Mouse (Mus musculus): ENCODE measurements around the gene Gm10959. TPM values are rescaled to one million over a fixed set of nuclear protein-coding genes. Genes with fewer than 3 reads are reported as not detected.

The Gm10959 gene
- not detected in 2 replicates for polyA plus RNA-seq (2012; rRNA removed; ENCODE audit: low replicate concordance)

GRCm38 (mm10) chr3:122919260-122919659, at the start of gene Gm10959:
TSS of gene Gm10959 (minus strand) at chr3:122919360.

GRCm38 (mm10) chr3:122924009-122924914, 5.1 kb upstream of the Gm10959 start, which contains the start of gene 1810037I17Rik:
TSS of gene 1810037I17Rik (plus strand) at chr3:122924203.

GRCm38 (mm10) chr3:122894772-122895171, 24.4 kb downstream of the Gm10959 start, which contains the start of gene Fabp2:
TSS of gene Fabp2 (plus strand) at chr3:122895072.

Other genes starting within 250 kb of the Gm10959 start
- gene Pde5a, start 190.4 kb downstream of the Gm10959 start, polyA plus RNA-seq (2012; rRNA removed; ENCODE audit: low replicate concordance), result 4.8 and 6.6 TPM in 2 replicates
- gene Fabp2, start 24.3 kb downstream of the Gm10959 start, polyA plus RNA-seq (2012; rRNA removed; ENCODE audit: low replicate concordance), result 28.5 and 93.2 TPM in 2 replicates
- gene 1810037I17Rik, start 4.8 kb upstream of the Gm10959 start, polyA plus RNA-seq (2012; rRNA removed; ENCODE audit: low replicate concordance), result 36.8 and 41.3 TPM in 2 replicates
- 0.66 and 1.3 TPM in 2 replicates for gene Usp53, start 65.2 kb upstream of the Gm10959 start, polyA plus RNA-seq (2012; rRNA removed; ENCODE audit: low replicate concordance)
- not detected in 2 replicates for gene Myoz2, start 115.7 kb upstream of the Gm10959 start, polyA plus RNA-seq (2012; rRNA removed; ENCODE audit: low replicate concordance)